Mouse (Mus musculus): Measurements from ENCODE around the gene Unc13d. TPM values are rescaled to one million over a fixed set of nuclear protein-coding genes. Genes with fewer than 3 reads are reported as not detected.
A peak's percentile ranks its signal among the peaks of the same experiment; 100 is the strongest.
"Not testable (repeated sequence)": the region's sequence is repeated elsewhere in the genome, so short reads cannot be mapped to it uniquely, and the experiment has no call there.

Unc13d gene
- total RNA-seq, 2 experiments from 2014 or later, result 0.41 to 0.42 TPM

DNA sequence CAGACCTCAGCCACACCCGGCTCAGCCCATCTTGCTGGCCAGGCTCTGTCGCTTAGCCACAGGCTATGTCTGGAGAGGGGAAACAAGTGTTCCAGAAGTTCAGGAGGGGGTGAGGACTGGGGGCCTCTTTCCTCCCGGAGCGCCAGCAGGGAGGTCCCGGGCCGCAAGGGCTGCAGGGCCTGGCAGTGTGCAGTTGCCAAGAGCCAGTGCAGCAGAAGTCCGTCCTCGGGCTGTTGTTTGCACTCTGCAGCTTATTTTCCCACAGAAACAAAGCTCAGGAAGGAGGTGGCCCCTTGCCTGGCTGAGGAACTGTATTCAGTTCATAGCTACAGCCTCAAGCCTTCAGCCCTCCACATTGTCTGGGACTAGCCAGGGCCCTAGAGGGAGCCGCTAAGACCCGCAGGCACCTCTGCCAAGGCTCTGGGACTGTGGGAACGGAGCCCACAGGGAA is 24.2 kb upstream of the Unc13d start:
- intact Hi-C loops (cut with DNase I), result no loop called here
- DNase-seq, result peak; percentile 74 to 82

DNA sequence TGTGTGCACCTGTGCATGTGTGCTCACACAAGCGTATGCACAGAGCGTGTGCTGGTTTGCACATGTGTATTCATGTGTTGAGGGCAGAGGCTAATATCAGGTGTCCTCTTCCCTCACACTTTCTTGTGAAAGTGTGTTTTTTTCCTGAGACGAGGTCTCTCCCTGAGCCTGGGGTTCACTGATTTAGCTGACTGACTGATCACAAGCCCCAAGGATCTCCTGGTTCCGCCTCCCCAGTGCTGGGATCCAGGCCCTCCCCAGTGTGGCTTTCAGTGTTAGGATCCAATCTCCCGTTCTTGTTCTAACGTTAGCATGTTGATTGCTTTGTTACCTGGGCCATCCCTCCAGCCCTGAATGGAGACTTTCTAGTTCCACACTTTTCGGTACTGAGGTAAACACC is 23.1 kb upstream of the Unc13d start:
- intact Hi-C loops (cut with DNase I), result no loop called here
- DNase-seq, result no peak

DNA sequence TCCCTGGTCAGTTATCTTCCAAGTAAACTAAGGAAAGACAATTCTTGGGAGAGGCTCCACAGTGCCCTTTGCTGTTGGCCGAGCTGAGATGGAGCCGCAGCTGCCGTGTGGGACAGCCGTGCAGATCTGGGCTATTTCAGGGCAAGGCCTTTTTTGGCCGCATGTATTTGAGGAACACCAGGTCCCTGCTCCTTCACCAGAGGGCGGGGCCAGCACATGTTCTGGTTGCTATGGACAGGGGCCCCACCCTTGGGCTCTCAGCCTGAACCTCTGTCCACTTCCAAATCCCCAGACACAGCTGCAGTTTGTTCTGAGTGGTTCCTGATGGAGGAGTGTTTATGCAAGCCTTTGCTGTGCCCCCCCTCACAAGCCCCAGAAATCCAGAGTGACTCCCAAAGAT is 22.6 kb upstream of the Unc13d start:
- intact Hi-C loops (cut with DNase I), result no loop called here
- peak; percentile 81 to 85 for DNase-seq

DNA sequence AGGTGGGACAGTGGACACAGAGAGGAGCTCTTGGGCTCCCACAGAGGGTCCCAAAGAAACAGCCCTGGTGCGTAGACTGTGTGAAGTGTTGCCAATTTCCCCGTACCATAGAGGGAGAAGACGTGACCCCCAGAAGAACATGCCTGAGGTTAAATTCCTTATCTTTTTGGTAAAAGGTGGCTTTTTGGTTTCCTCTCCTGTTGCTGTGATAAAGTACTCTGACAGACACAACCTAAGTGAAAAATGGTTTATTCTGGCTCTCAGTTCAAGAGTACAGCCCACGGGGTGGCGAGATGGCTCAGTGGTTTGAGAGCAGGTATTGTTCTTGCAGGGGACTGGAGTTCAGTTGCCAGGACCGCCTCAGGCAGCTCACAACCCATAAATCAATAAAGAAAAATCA is 21.7 kb upstream of the Unc13d start:
- DNase-seq, result no peak
- intact Hi-C loops (cut with DNase I), result no loop called here

DNA sequence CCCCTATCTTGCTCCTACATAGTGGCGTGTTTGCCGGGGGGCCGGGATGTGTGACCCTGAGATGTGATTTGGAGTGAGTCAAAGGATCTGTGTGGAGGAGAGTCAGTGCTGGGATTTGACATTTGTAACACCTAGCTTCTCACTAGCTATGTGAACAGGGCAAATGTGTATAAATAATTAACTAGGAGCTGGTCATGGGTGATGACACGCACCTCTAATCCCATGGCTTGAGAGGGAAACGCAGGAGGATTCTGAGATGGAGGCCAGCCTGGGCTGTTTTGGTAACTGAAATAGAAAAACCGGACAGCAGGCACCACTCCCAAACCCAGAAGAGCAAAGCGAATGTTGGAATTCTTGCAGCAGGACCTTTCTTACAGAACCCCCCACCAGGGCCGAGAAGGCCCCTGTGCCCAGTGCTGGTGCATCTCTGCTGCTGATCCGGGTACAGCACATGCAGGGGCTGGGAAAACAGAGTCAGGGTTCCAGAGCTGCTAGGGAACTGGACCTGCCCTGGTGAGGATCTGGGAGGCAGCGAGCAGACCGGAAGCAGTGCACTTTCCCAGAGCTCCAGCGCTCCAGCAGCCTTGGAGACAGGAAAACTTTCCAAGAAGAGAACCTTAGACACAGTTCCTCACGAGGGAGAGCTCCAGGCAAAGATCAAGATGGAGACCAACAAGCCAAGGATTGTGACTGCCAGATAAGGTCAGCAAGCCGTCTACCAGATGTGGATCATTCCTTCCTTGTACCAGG is 21.1 kb upstream of the Unc13d start:
- peak; percentile 52 to 69 for DNase-seq
- intact Hi-C loops (cut with DNase I), result no loop called here

DNA sequence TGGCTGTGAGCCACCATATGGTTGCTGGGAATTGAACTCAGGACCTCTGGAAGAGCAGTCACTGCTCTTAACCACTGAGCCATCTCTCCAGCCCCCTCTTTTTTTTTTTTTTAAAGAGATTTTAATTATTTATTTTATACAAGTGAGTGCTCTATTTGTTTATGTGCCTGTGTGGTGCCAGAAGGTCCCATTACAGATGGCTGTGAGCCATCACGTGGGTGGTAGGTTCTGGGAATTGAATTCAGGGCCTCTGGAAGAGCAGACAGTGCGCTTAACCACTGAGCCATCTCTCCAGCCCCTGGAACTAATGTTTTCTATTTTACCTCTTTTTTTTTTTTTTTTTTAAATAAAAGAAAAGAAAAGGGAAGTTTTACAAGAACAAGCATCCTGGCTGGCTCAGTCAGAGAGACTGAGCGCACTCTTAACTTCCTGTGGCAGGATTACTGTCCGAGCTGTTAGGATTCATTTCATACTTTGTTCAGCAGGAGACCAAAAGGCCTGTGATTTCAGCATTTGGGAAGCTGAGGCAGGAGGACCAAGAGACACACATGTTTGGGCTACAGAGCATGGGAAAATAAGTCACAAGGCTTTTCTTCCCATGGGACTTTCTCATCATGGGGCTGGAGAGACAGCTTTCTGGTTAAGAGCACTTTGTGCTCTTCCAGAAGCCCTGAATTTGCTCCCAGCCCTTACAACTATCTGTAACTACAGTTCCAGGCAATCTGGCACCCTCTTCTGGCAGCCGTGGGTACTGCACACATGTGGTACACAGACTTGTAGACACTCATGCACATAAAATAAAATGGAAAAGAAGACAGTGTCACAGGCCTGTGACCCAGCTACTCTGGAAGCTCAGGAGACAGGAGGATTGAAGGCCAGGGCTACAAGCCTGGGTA is 18.7 kb upstream of the Unc13d start:
- DNase-seq, result peak in 1 of 2 experiments; percentile 45

DNA sequence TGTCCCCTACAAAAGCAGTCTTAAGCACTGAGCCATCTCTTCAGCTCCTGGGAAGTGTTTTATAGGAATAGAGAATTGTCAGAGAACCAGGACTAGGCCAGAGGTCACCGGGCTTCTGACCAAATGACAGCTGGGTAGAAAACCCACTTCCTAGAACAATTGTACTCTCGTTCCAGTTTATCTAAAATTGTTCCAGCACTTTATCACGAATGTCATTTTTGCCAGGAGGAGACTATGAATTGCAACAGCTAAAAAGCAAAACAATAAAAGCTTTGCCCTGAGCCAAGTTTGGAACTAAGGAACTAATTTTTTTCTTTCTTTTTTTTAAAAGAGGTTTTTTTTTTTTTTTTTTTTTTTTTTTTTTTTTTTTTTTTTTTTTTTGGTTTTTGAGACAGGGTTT is 17.8 kb upstream of the Unc13d start:
- peak; percentile 78 to 80 for DNase-seq
- intact Hi-C loops (cut with DNase I), result no loop called here

More for the DNA sequence above, 18.7 kb upstream of the Unc13d start:
- intact Hi-C loops (cut with DNase I), result no loop called here

DNA sequence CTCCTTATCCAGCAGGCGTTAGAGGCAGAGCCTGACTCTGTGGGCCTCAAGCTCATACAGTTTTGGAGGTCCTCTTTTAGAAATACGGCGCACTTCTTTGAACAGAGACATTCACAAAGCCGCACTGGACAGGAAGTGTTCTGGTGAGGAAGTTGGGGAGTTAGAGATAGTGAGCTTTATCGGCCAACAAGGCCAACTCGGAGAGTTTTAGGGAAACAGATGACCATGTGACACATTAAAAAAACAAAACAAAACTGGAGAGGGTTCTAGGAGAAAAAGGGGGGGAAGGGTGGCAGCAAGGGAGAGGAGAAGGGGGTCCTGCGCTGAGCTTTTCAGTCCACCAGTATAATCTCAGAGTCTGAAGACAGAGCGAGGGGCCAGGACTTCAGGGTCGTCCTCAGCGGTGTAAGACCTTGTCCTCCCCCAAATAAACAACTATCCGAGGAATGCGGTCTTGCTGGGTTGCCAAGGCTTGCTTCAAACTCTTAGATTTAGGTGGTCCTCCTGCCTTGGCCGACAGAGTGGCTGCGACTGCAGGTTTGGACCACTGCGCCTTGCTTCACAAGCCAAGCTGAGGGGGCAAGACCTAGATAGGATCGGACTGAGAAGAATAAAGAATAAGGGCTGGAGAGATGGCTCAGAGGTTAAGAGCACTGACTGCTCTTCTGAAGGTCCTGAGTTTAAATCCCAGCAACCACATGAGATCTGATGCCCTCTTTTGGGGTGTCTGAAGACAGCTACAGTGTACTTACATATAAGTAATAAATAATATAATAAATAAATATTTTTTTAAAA is 16.2 kb upstream of the Unc13d start:
- intact Hi-C loops (cut with DNase I), result no loop called here

DNA sequence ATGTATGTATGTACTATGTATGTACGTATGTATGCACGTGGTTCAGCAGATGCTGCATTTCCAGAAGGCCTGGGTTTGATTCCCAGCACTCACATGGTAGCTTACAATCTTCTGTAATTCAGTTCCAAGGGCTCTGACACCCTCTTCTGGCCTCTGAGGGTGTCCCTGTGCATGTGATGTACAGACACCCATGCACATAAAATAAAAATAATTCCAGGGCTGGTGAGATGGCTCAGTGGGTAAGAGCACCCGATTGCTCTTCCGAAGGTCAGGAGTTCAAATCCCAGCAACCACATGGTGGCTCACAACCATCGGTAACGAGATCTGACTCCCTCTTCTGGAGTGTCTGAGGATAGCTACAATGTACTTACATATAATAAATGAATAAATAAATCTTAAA is 15.2 kb upstream of the Unc13d start:
- intact Hi-C loops (cut with DNase I); DNase-seq: not testable (repeated sequence)

More for the DNA sequence above, 16.2 kb upstream of the Unc13d start:
- DNase-seq, result peak in 1 of 2 experiments; percentile 33

DNA sequence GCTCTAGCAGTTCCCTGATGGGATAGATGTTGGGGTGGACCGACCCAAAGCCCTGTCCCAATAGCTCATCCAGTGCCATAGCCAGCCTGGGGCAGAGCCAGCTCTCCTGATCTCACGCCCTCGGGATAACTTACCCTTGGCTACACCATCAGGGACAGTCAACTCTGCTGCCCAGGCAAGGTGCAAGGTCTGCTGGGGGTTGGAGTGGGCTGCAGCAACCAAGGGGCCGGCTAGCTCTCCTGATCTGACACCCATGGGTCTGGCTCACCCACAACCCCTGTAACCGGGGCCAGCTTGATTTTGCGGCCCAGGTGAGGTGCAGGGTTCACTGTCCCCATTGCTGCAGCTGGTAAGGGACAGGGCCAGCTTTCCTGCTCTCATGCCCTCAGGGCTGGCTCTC is 13.8 kb upstream of the Unc13d start:
- intact Hi-C loops (cut with DNase I), result no loop called here
- no peak for DNase-seq

DNA sequence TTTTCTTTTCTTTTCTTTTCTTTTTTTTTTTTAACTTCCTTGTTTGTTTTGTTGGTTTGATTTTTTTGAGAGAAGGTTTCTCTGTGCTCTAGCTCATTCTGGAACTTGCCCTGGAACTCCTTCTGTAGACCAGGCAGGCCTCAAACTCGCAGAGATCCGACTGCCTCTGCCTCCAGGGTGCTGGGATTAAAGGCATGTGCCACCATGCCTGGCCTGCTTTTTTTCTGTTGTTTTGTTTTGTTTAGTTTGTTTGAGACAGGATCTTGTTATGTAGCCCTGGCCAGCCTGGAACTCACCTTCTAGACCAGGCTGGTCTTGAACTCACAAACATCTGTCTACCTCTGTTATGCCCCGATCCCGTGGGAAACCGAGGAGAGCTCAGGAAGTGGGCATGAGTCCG is 11.8 kb upstream of the Unc13d start:
- DNase-seq, result no peak
- intact Hi-C loops (cut with DNase I), result loop anchor here (5.0 kb wide), 1 partner anchor 128 kb away; no protein-coding TSS in a partner anchor

DNA sequence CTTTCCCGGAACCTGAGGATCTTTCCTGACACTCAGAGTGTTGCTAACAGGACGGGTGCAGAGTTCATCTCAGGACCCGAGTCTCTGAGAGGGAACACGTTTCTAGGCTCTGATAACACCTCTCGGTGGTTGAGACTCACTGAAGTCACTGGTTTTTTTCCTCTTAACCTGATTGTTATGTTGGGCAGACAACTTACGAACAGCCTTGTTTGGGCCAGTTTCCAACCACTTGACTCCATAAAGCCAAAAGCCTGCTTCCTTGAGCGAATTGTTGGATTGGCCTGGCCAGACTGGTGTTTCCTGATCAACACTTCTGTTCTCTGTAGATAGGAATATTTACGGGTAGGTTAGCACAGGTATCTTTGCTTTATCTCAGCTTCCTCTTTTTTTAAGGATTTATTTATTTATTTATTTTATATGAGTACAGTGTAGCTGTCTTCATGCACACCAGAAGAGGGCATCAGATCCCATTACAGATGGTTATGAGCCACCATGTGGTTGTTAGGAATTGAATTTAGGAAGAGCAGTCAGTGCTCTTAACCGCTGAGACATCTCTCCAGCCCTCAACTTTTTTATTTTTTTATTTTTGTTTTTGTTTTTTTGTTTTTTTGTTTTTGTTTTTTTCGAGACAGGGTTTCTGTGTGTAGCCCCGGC is 11.1 kb upstream of the Unc13d start:
- intact Hi-C loops (cut with DNase I), result loop anchor here (1.0 to 5.0 kb wide), 3 partner anchors 20 to 128 kb away; no protein-coding TSS in a partner anchor
- no peak for DNase-seq

DNA sequence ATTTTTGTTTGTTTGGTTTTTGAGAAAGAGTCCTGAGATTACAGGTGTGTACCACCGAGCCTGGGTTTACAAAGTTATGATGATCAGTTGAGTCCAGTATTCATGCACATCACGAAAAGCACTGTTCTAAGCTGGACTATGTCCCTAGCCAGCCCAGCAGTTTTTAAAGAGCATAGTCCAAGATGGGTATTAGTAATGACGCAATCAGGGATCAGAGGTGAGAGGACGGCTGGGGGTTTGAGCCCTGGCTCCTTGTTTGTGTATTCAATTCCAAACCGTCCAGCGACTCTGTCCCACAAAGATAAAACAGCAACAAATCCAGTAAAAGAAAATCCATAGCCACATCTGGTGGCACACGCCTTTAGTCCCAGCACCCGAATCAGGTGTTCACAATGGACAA is 10.4 kb upstream of the Unc13d start:
- no peak for DNase-seq
- intact Hi-C loops (cut with DNase I), result loop anchor here (1.0 to 5.0 kb wide), 3 partner anchors 21 to 129 kb away; no protein-coding TSS in a partner anchor

DNA sequence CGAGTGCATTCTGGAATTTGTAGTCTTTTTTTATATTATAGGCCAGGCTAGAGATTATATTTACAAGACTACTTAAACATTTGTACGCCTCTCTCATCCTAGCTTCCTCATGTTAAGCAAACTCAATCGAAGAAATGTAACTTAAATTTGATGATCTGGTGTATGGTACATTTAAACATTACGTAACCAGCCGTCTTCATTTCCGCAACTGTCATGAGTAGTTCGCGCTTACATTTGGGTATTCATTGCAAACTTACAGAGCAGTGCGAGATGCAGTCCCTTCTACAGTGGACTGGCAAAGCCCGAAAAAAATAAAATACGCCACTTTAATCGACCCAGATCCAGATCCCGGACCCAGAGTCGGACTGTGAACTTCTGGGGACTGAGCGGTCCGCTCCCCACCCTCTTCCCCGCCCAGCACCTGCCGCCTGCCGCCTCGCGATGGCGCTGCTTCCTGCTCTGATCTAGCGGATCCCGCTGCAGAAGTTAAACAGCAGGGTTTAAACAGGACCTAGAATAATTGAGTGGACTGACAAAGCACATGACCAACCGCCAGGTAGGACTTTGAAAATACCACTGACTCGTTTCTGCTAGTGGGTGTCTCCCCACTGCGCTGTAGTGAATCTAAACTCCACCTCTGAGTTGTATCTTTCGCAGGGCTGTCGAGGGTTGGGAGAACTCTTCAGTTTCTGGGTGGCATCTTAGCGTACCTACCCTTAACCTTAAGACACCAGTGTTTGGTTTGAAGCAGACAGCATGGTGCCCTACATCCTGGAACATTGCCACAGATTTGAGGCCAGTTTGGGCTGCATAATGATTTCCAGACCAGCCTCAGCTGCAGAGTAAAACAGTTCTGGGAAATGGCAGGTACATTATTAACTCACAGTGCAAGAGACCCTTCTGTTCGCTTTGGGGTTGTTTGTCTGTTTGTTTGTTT is 9.7 kb upstream of the Unc13d start:
- intact Hi-C loops (cut with DNase I), result loop anchor here (1.0 to 5.0 kb wide), 3 partner anchors 22 to 130 kb away; no protein-coding TSS in a partner anchor
- DNase-seq, result peak; percentile 93 to 94

DNA sequence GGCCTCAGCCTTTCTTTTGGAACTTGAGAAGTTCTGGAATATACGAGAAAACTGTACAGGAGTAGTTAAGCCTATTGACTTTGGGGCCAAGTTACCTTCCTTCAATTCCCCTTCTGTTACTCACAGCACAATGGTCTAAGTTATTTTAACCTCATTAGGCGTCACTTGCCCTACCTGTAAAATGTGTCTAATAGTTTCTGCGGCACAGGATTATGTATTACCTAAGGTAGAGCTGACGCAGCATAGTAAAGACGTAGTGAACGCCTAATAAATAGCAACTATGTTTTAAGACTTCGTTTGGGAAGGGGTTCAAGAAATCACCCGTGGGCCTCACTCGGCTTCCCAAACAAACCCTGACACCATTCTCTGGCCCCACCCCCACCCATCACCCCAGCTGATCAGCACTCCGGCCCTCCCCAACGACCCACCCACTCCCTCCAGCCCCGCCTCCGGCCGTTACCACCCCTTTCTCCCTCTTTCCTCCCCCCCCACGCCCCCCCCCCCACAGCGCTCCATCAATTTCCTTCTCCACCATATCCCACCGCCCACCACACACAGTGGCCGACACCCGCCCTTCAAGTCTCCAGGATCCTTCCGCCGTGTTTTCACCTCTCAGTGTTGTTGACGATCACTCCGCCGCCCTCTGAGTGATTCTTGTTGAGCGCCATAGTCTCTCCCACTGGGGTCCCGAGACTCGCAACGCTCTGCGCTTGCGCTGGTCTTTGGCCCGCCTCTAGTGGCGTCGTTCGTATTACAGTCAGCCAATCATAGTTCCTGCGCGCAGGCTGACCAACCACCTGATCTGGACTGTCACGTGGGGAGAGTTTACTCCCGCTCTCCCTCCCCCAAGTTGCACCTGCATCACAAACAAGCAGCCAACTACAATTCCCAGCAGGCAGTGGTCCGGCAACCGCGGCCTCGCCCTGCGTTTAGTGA is 8.8 kb upstream of the Unc13d start, which contains the start of gene Wbp2:
Gene Wbp2, minus strand, starts transcription at position 738 of the 936 bp plus-strand sequence.
- DNase-seq, result peak; percentile 93 to 96
- intact Hi-C loops (cut with DNase I), result loop anchor here (1.0 to 5.0 kb wide), 2 partner anchors 56 to 131 kb away; partner anchors contain the start of gene Unk

DNA sequence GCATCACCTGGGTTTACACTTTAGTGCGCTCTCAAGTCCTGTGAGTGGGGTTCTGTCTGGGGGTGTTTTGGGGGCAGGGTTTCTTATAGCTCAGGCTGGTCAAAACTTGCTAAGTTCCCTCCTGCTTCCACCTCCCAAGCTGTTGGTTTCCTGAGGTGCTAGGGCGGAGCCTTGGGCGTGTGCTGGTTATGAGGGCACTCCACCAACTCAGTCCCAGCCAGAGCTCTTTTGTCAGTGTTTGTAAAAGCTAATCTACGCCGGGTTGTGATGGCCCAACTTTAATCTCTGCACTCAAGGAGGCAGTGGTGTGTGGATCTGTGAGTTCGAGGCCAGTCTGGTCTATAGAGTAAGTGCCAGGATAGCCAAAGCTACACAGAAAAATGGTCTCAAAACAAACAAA is 6.4 kb upstream of the Unc13d start:
- intact Hi-C loops (cut with DNase I), result loop anchor here (5.0 kb wide), 1 partner anchor 142 kb away; no protein-coding TSS in a partner anchor
- no peak for DNase-seq

DNA sequence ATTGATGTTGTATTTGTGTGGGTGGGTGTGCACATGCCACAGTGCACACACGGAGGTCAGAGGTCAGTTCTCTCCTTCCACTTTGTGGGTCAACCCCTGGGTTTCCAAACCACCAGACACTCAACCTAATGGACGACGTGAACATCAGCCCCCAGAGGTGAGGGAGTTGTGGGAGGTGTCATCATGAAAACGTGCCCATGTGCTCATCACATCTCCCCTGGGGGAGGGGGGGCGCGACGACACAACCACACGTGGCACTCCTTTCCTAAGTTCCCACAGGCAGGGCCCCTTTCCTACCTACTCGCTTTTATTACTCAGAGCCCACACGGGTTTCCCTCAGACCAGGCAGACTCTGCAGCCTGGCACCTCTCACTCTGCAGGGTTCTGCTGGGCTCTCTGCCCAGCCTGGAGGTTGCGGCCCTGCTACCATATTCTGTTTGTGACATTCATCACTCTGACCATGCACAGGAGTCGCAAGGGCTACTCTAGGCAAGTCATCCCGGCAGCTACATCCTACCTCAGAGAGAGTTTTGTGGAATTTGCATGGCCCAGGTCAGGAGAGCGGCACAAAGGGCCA is 5.4 kb upstream of the Unc13d start:
- DNase-seq, result no peak
- intact Hi-C loops (cut with DNase I), result loop anchor here (5.0 kb wide), 1 partner anchor 141 kb away; no protein-coding TSS in a partner anchor
